Mouse (Mus musculus) heart, adult 11 months (tissue): ENCODE data around the gene Gm21095.
"Not testable (repeated sequence)": the region's sequence is repeated elsewhere in the genome, so short reads cannot be mapped to it uniquely, and the experiment has no call there.

Experiments
- DNase-seq: peaks from one replicate; pipeline ENCODE4 v3.0.0; 2022

The Gm21095 gene

DNA sequence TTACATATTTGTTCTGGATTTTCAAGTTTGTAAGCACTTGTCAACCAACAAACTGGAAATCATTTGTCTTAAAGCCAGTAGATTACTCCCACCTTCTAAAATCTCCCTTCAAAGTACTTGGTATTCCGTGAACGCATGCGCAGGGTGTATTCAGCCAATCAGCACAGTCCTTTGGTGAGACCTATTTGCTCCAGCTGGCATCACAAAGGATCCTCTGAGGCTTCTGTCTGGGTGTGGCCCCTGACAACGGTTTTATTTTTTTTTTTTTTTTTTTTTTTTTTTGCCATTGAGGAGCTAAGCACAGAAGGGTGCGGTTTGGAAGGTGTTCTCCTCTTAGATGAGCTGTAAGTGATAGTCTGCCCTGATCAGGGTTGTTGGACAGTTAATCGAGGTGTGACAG is at the start of gene Gm21095:
Gene Gm21095, plus strand, starts transcription at position 301 of the 400 bp plus-strand sequence.
- not testable (repeated sequence) for DNase-seq
